Mouse (Mus musculus): Measurements from ENCODE around the gene Mettl24.

Mettl24 gene

DNA sequence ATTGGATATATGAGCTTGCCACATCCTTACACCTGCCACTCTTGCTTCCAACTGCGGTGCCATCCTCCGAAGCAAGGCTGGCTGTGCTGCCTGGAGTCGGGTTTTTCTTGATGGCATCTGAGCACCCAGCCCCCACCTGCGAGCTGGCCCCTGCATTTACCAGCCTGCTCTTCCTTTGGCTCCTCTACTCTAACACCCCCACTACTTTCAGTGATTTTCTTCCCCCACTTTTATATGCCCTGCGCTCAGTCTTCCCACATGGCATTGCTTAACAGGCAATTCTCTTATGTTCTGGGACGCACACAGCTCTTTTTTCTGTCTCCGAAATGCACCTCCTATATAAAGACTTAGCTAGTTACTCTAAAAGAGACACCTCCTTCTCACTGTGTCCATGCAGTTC lies 1.2 kb downstream of the Mettl24 start:
- DNase-seq (ENCODE audit: low spot score), result no peak

DNA sequence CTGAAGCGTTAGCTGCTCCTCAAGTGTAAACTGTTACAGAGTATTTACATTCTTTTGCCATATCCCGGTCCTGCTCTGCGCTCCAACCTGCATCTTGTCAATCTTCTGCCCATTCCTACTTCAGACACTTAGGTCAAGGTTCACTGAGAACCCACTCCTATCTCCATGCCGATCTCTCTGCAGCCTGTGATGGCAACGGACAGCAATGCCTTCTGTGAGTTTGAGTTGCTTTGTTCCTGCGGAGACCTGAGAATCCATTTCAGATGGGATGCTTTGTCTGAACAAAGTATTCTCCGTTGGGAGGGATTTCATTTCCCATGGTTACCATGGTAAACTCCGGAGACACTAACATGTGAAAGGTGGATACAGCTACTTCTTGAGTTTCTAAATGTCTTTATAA lies 2.6 kb downstream of the Mettl24 start:
- DNase-seq (ENCODE audit: low spot score), result no peak

DNA sequence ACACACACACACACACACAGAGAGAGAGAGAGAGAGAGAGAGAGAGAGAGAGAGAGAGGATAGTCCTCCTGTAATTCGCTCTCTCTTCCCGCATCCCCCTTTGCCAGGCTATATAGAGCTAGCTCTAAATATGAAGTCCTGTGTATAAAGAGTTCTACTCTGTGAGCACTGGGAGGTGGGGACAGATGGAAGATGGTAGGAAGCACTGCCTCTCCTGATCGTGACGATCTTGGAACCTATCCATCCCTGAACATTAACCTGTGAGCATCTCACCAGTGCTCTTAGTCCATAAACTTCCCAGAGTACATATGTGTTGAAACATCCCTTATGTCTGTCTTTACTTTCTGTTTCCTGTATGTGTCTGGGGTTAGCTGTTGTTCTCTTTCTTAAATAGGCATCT lies 3.9 kb downstream of the Mettl24 start:
- DNase-seq (ENCODE audit: low spot score), result no peak

DNA sequence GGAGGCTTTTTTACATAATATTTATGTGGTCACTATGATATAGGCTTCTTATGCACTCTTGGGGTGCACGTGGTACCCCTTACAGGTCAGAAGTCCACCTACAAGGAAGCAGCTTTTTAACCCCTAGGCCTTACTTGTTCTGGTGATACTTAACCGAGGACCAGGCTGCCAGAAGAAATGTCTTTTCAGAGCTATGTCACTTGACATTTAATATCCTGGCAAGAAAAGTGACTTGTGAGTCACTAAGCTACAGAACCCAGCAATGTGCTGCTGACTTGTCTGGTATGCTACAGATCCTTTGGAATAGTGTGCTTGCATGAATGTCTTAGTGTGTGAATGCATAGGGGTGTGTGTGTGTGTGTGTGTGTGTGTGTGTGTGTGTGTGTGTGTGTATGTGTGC lies 4.3 kb downstream of the Mettl24 start:
- no peak for DNase-seq (ENCODE audit: low spot score)

DNA sequence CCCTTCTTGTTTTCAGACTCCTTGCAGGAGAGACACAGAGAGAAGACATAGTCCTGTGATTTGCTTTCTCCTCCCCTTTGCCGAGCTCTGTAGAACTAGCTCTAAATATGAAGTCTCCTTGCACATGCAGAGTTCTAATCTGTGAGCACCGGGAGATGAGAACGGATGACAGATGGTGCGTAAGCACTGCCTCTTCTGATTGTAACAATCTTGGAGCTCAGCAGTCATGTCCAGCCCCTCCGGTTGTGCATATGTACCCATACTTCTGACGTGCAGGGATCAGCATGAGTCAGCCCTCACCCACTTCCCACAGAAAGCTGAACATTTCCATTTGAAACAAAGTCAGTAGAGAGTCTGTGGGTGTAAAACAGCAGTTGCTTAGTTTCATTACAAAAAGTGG lies 5.2 kb downstream of the Mettl24 start:
- DNase-seq (ENCODE audit: low spot score), result no peak

DNA sequence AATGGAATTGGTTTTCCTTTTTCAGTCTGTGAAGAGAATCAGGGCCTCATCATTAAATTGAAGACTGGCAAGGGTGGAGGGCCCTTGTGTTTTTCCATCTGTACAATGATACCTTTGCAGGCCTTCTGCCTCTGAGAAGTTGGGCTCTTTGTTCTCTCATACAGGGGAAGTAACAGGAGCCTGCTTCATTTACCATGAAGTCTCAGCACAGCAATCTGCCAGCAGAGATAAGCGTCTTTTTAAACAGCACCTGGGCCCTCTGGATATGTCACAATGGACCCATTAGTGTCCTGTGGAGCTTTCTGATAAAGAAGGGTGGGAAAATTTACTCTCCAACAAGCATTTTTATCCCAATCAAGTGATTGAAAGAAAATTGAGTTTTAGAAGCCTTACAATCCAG lies 5.8 kb downstream of the Mettl24 start:
- no peak for DNase-seq (ENCODE audit: low spot score)

DNA sequence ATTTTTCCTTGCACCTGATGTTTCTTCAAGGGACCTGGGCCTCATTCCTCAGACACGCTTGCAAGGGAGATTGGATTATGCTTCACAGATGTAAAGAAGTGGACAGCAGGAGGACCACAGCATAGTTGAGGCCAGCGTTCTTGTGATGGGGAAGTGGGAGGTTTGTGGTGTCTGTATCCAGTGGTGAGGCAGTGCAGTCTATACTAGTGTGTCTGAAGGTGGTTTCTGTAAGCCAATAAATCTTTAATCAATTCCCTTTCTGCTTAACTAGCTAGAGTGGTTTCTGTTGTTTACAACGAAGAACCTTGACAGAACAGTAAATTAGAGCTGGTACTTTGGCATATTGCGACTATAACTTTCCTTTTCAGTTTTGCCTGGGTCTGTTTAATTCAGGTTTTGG lies 15.6 kb downstream of the Mettl24 start:
- DNase-seq (ENCODE audit: low spot score), result no peak

DNA sequence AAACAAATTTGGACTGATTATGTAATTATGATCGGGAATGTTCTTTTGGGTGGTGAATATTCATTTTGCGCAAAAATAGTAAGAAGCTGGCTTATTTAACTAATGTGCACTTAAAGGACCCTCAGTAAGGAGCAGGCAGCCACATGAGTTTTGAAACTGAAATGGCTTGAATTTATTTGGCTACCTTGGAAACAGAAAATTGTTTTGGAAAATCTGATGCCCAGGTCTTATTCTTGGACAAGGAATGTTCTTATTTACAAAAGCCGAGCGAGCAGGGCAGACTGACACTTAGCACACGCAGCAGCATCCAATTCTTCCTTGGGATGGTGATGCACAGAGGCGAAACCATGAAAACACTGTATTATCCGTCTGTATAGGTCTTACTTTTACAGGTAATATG lies 28.0 kb downstream of the Mettl24 start:
- no peak for DNase-seq (ENCODE audit: low spot score)

DNA sequence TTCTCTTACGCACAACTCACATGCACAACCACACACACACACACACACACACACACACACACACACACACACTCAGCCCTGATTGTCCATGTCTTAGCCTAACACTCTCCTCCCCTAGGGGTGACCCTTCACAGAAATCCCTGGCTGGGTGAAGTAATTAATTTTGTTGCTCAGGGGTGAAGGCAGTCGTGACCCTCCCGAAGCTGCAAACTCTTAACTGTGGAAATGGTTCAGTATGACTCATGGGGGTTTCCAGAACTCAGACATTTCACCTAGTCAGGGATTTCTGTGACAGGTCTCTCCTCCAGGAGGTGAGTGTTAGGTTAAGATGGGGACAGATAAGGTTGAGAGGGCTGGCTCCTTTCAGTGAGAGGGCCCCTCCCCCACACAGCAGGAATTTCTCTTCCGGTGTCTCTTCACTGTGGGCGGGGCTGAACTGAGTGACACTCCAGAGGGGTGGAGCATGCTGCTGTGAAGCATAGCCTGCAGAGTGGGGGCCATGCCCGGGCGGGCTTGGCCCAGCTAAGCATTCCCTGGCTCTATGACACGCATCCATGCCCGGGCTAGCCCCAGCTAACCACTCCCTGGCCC lies 30.0 kb downstream of the Mettl24 start:
- DNase-seq (ENCODE audit: low spot score), result no peak

DNA sequence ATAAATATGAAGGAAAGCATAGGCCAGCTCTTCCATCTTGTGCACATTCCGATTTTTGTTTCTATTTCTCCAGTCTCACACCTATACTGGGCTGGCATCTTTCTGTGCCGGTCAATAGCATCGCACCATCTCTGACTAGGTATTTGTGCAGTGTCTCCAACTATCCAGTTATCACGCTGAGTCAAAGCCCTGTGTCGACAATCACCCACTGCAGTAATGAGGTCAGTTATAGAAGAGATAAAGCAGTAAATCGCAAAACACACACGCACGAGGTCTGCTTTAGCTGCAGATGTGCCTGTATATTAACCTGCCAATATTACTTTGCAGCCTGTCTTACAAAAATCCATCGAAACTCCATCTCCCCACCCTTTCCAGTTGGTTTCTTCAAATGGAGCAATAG lies 30.7 kb downstream of the Mettl24 start:
- no peak for DNase-seq (ENCODE audit: low spot score)

DNA sequence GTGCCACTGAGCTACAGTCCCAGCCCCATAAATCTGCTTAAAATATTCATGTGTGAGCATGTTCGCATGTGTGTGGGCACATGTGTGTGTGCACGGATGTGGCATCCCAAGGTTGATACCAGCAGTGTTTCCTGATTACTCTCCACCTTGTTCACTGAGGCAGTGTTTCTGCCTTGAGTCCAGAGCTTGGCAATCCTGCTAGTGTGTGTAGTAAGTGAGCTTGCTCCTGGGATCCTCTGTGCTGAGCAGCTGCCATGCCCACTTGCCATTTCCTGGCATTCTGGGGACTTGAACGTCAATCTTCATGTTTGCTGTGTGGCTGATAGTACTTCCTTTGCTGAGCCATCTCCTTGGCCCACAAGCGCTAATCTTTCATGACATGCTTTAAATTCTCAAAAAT lies 32.1 kb downstream of the Mettl24 start:
- no peak for DNase-seq (ENCODE audit: low spot score)

DNA sequence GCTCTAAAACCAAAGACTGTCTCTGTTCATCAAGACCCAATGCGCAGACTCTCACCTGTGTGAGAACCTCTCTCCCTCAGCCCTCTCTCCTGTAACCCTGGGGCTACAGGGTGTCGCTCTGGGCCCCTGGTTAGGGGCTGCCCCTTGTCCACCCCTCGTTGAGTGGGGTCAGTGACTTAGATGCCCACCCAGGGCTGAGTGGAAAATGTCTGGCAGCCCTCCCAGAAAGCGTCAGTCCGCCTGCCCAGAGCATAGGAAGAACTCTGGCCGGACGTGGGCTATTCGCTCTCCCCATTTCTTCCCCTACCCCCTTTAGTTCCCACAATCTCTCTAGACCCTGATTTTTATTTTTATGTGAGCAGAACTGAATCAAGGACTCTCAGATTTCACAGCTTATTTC lies 33.2 kb downstream of the Mettl24 start:
- no peak for DNase-seq (ENCODE audit: low spot score)

DNA sequence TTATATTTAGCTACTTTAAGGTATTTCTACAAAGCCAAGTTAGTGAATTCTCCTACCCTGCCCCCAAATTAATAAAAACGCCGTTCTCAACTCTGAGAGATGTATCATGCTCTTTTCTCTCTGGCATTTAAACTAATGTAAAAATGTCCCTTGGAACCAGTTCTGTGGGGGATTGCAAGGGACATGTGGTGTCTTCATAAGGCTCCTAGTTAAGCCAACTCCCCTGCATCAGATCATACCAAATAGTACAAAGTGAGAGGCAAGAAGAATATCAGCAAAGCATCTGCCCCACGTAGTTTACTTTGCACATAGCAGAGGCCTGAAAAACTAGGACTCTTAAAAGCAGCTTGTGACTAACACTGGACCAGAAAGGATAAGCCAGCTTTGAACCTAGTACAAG lies 33.6 kb downstream of the Mettl24 start:
- DNase-seq (ENCODE audit: low spot score), result no peak

DNA sequence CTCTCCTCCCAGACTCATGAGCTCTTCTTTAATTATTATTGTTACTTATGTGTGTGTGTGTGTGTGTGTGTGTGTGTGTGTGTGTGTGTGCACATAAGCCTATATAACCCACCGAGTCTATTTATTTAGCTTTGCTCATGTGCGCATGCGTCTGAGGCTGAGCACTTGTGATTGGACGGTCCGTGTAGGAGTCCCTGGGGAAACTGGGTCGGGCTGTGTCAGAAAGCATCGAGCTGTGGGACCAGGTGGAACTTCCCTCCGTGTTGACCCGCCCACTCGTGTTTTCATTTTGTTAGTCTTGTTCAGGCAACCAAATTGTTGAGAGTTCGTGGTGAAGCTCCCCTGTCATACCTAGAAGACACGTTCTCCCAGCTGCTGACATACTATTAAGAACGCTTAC lies 35.3 kb downstream of the Mettl24 start:
- no peak for DNase-seq (ENCODE audit: low spot score)

DNA sequence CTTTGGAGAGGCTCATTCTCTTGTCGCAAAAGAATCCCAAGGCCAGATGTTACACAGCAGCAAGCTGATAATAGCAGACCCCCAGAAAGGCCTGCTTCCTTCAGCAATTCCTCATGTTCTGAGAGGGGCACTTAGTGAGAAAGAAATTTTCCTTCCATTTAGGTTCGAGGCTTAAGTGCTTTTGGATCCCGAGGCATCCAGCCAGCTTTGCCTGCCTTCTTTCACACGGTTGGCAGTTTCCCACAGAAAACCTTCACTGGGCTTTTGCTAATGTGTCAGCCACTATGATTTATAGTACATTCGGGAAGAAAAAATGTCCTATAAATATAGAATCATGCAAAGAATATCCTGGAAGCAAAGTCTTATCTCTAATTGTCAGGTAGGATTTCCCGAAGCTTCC lies 36.0 kb downstream of the Mettl24 start:
- DNase-seq (ENCODE audit: low spot score), result no peak

DNA sequence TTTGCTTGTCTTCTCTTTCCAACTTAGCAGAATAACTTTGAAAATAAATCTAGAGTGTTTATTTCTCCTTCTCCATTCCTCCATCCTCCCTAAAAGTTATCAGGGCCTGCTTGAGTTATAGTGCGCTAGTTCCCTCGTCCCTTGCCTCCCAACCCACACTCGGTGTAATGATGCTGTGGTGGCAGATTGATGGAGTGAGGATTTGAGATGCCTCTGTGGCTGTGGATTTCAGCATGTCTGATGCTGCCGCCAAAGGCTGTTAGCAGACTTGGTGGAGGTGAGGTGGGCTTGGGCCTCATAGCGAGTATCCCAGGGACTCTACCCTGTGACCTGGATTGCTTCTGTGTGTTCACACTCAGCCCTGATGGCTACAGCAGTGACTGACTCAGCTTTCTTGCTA lies 37.8 kb downstream of the Mettl24 start:
- DNase-seq (ENCODE audit: low spot score), result no peak

DNA sequence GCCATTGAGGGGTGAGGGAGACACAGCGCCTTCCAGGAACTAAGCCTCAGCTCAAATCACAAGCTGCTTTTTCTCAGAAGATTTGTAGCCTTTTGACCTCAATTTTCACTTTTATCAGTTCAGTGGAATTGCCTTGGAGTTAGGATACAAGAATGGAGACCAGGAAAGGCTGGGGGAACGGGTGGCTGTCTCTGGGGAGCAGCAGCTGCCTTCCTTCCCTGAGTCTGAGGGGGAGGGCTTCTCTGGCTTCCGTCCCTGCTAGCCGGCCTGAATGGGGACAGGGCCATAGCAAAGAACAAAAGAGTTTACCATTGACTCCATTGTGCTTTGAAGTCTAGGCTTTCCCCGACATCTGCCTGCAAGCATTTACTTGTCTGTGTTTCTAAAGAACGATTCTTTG lies 41.3 kb downstream of the Mettl24 start:
- no peak for DNase-seq (ENCODE audit: low spot score)

DNA sequence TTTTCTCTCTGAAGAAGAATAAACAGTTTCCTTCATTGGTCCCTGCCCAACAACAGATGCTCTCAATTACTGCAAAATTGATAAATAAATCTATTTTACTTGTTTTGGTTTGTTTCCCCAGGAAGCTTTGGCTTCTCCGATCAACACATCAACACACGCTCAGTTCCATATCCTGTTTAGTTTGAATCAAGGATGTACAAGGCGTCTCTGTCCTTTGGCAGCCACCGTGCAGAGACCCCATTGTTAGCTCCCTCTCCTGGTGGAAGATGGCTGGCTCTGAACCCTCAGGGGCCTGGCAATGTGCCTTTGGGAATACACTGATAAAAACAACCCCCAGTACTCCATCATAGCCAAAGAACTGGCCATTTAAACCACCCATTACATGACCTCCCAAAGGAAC lies 42.0 kb downstream of the Mettl24 start:
- no peak for DNase-seq (ENCODE audit: low spot score)

DNA sequence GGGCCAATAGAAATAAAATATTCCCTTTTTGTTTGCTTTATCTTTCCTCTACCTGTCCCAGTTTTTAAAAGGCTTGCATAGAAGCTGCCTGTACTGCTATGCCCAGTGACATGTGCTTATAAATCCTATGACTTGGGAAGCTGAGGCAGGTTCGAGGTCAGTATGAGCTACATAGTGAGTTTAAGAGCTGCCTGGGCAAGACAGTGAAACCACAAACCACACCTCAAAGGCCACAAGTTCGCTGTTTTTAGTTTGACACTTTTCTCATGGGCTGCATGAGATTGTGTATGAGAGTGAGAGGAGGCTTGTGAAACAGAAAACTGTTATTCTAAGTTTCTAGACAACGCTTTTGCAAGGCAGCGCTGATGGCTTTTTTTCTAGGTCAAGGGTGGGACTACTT lies 42.4 kb downstream of the Mettl24 start:
- DNase-seq (ENCODE audit: low spot score), result no peak

DNA sequence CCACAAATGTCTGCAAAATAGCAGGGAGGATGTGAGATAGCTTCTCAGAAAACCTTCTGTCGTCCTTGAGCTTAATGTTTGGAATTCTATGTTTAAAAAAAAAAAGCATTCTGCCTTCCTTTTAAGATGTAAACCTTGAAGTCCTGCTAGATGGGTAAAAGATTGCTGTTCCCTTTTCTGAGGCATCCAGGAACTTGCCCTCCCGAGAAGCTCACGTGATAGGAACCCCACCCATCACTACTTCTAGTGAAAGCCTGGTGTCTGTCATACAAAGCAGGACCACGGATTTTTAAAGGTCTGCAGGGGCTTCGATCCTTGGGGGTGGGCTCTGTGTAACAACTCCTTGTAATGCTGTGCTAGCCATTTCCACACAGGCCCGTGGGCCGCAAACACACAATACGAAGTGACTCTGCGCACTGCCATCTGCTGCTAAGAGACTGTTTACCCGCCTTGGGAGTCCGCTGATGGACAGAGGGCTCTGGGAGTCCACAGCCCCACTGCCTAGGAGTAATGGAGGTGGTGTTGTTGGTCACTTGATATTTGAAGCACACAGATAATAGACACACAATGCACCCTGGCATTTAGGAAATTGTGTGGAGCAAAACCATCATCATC lies 43.3 kb downstream of the Mettl24 start:
- no peak for DNase-seq (ENCODE audit: low spot score)

DNA sequence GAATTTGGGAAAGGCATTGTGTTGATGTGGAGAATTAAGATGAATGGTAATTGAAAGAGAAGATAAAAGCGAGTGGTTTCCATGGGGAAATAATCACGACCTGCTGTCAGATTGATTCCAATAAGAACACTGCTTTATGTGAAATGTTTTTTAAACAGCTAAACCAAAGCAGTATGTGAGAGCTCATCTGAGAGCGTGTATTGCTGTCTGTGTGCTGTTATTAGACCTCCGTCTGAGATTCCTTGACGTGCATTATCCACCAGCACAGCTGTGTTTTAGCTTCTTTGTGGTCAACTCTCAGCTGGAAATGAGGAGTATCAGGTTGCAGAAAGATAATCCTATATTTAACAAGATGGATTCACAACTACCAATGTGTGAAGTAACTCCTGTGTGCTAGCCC lies 43.9 kb downstream of the Mettl24 start:
- no peak for DNase-seq (ENCODE audit: low spot score)

DNA sequence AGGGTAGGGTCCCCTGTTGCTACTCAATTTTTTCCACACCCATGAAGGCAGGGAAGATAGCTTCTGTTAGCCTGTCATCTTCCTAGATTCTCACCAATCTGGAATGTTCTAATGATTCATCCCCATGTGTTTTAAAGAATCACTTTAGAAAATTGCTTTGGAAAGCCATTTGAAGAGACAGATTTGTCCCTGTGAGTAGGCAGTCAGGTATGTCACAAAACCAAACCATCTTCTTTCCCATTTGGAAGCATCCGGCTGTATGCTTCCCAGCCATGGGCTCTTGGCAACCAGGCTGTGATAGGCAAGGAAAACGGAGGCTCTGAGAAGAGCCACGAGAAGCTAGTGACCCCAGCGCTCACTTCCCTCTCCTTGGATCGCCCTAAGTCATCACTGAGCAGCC lies 47.1 kb downstream of the Mettl24 start:
- DNase-seq (ENCODE audit: low spot score), result no peak

DNA sequence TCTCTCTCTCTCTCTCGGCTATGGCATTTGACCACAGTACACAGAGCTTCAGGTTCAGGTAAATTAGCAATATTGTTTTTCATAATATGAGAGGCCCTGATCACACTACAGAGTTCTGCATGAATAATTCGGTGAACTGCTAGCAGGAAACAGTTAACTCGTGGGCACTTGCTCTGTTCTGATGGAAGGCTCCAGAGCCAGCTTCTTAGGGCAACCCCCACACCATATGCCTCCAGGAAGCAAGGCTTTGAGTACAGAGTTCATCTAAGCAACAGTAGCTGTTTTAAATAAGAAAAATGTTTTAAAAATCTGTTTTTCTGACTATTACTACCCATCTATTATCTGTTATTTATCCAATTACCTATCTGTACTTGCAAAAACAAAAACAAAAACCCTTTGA lies 50.2 kb downstream of the Mettl24 start:
- DNase-seq (ENCODE audit: low spot score), result no peak

DNA sequence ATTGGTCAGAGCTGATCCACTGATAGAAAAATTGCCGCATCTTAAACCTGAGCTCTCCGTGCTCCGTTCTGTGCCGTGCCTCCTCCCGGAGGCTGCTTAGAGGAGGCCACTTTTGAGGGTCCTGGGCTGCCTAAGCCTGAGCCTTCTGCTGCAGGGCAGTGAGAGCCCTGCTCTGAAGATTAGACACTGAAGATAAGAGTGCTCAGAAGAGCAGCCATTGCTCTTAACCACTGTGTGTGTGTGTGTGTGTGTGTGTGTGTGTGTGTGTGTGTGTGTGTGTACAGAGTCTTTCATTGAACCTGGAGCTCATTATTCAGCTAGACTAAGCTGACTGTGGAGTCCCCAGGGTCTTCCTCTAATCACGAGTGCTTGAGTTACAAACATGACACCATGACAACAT lies 53.1 kb downstream of the Mettl24 start:
- no peak for DNase-seq (ENCODE audit: low spot score)
